Mouse (Mus musculus) liver, postnatal 0 days (tissue): ENCODE data around the gene Rrp36.

Experiments
- CTCF ChIP-seq: sonication (generic); IDR thresholded peaks from 2 replicates; pipeline ENCODE4 v1.5.1; 2016; ENCODE audit warnings: antibody characterized with exemption, low read depth
- EP300 ChIP-seq: IDR thresholded peaks from 2 replicates; pipeline ENCODE4 v1.6.1; 2016; ENCODE audit warnings: antibody characterized with exemption, low read depth, mild to moderate bottlenecking

DNA sequence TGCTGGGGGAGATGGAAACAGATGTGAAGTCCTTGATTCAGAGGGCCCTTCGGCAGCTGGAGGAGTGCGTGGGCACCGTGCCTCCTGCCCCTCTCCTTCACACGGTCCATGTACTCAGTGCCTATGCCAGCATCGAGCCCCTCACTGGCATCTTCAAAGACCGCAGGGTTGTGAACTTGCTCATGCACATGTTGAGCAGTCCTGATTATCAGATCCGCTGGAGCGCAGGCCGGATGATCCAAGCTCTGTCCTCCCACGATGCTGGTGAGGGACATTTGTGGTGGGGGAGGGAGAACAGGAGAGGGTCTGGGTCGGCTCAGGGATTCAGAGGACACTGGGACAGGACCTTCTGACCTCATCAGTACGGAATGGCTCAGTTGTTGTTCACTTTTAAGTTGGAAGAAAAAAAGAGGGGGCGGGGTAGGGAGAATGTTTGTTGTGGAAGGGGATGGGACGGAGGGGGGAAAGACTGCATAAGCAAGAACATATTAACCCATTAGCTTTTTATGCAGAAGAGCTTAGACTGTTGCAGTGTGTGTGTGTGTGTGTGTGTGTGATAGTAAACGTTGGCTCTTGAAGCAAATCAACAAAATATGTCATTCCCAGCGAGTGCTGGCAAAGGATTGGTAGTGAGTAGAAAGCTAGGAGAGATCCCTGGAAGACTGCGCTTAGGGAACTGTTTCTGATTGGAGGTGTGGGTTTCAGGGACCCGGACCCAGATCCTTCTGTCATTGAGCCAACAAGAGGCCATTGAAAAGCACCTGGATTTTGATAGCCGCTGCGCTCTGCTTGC, 22.2 kb downstream of the Rrp36 start:
- TF ChIP-seq CTCF: no peak
- TF ChIP-seq EP300: no peak
